Mouse (Mus musculus) G1E (cell line): ENCODE data around the gene Apoh. TPM values are rescaled to one million over a fixed set of nuclear protein-coding genes. Genes with fewer than 3 reads are reported as not detected.

Source experiments
- ATAC-seq: 2 replicates; pipeline ENCODE4 v1.8.0; 2016; ENCODE audit warnings: mild to moderate bottlenecking; ENCODE audit not compliant: insufficient number of reproducible peaks, poor library complexity, low FRiP score, severe bottlenecking; ENCODE audit errors: extremely low read depth
- DNase-seq: peaks from one replicate; pipeline ENCODE4 v3.0.0; 2012; ENCODE audit warnings: low spot score
- H3K27me3 ChIP-seq: 2 replicates; pipeline ENCODE4 v1.6.1; 2012; ENCODE audit warnings: mild to moderate bottlenecking, low read length, inconsistent platforms; ENCODE audit not compliant: insufficient read depth
- H3K36me3 ChIP-seq: replicated peaks from 2 replicates; pipeline ENCODE3; 2012; ENCODE audit warnings: mild to moderate bottlenecking, inconsistent platforms
- H3K4me1 ChIP-seq: 2 replicates; pipeline ENCODE4 v1.6.1; 2012; ENCODE audit warnings: low read depth, low read length, inconsistent platforms, mixed read lengths; ENCODE audit not compliant: insufficient read depth
- H3K4me3 ChIP-seq: 2 replicates; pipeline ENCODE4 v1.5.1; 2012; ENCODE audit warnings: low read depth, mild to moderate bottlenecking, inconsistent platforms, low read length, moderate library complexity, mixed read lengths
- H3K9me3 ChIP-seq: replicated peaks from 2 replicates; pipeline ENCODE4 v1.6.1; 2012; ENCODE audit warnings: inconsistent platforms
- CTCF ChIP-seq: IDR thresholded peaks from 2 replicates; pipeline ENCODE4 v1.5.1; 2012; ENCODE audit warnings: low read depth, low read length, inconsistent platforms, mixed read lengths
- GATA1 ChIP-seq: IDR thresholded peaks from 2 replicates; pipeline ENCODE4 v1.6.1; 2012; ENCODE audit warnings: borderline replicate concordance, low read length, inconsistent platforms, mixed read lengths
- GATA2 ChIP-seq: IDR thresholded peaks from 2 replicates; pipeline ENCODE4 v1.6.1; 2012; ENCODE audit warnings: low read depth, low read length, inconsistent platforms, borderline replicate concordance
- POLR2AphosphoS5 ChIP-seq: IDR thresholded peaks from 2 replicates; pipeline ENCODE4 v1.6.1; 2012; ENCODE audit warnings: low read depth, low read length, inconsistent platforms; ENCODE audit not compliant: insufficient replicate concordance
- TAL1 ChIP-seq: conservative IDR thresholded peaks from 2 replicates; pipeline ENCODE4 v1.6.1; 2012; ENCODE audit warnings: low read depth, low read length, inconsistent platforms, mixed read lengths
- polyA plus RNA-seq: library from polyadenylated mRNA; stranded (reverse); fragments of >175 nt; gene quantifications from 2 replicates; pipeline ENCODE4 v1.2.3, GENCODE M21; 2012
- total RNA-seq, 2 experiments: library from RNA; stranded (forward) in 1 of 2; stranded (reverse) in 1 of 2; fragments of 200-1000 nt in 1 of 2; fragments of >200 nt in 1 of 2; fragmentation: Nextera tagmentation in 1 of 2; gene quantifications; 2 replicates each; pipeline ENCODE4 v1.2.3; 2014 to 2017

Gene Apoh
- total and polyA plus RNA-seq, 3 experiments, result not detected

- Histone ChIP-seq H3K4me3 (no peak overlapping the region), H3K36me3 (no peaks in the 10 kb centered on the region), H3K4me1 (no peaks in the 10 kb centered on the region), H3K9me3 (peaks cover 38% of the 10 kb centered on the region), H3K27me3 (no peaks in the 10 kb centered on the region)
- no peak for ATAC-seq
- DNase-seq, result no peak
- TF ChIP-seq GATA1 (no peak), POLR2AphosphoS5 (no peak), CTCF (no peak), TAL1 (no peak), GATA2 (no peak)
Observed at GRCm38 (mm10) chr11:108300443-108300842, 42.7 kb upstream of the Apoh start.

GRCm38 (mm10) chr11:108301036-108301435, 42.1 kb upstream of the Apoh start:
- H3K36me3 ChIP-seq, result no peaks in the 10 kb centered on the region
- peaks cover 39% of the 10 kb centered on the region for H3K9me3 ChIP-seq
- ATAC-seq (no peak), DNase-seq (no peak)
- H3K27me3 ChIP-seq, result no peaks in the 10 kb centered on the region
- H3K4me3 ChIP-seq, result no peak overlapping the region
- TF ChIP-seq GATA2 (no peak), POLR2AphosphoS5 (no peak), CTCF (no peak)
- no peaks in the 10 kb centered on the region for H3K4me1 ChIP-seq

- ATAC-seq (no peak), DNase-seq (no peak)
- no peaks in the 10 kb centered on the region for H3K36me3 ChIP-seq
- H3K4me3 ChIP-seq, result no peak overlapping the region
- H3K27me3 ChIP-seq, result no peaks in the 10 kb centered on the region
- H3K9me3 ChIP-seq, result peaks cover 42% of the 10 kb centered on the region
- H3K4me1 ChIP-seq, result no peaks in the 10 kb centered on the region
- TF ChIP-seq CTCF (no peak), GATA1 (no peak), POLR2AphosphoS5 (no peak), GATA2 (no peak), TAL1 (no peak)
Observed at GRCm38 (mm10) chr11:108301796-108302490, 41.2 kb upstream of the Apoh start.

- no peak for DNase-seq
- Histone ChIP-seq H3K4me1 (no peaks in the 10 kb centered on the region), H3K36me3 (no peaks in the 10 kb centered on the region), H3K27me3 (no peaks in the 10 kb centered on the region), H3K4me3 (no peak overlapping the region), H3K9me3 (peaks cover 44% of the 10 kb centered on the region)
- no peak for ATAC-seq
- no peak for TF ChIP-seq GATA2
- no peak for TF ChIP-seq POLR2AphosphoS5
- TF ChIP-seq TAL1, result no peak
- TF ChIP-seq GATA1, result no peak
- no peak for TF ChIP-seq CTCF
Observed at GRCm38 (mm10) chr11:108303787-108304186, 39.4 kb upstream of the Apoh start.

- Histone ChIP-seq H3K4me3 (no peak overlapping the region), H3K9me3 (peaks cover 37% of the 10 kb centered on the region), H3K4me1 (no peaks in the 10 kb centered on the region), H3K27me3 (no peaks in the 10 kb centered on the region), H3K36me3 (no peaks in the 10 kb centered on the region)
- TF ChIP-seq CTCF (no peak), TAL1 (no peak), GATA2 (no peak), GATA1 (no peak), POLR2AphosphoS5 (no peak)
- DNase-seq (no peak), ATAC-seq (no peak)
Observed at GRCm38 (mm10) chr11:108307258-108307657, 35.9 kb upstream of the Apoh start.

- H3K9me3 ChIP-seq, result peaks cover 39% of the 10 kb centered on the region
- DNase-seq, result no peak
- no peaks in the 10 kb centered on the region for H3K27me3 ChIP-seq
- H3K4me3 ChIP-seq, result no peak overlapping the region
- ATAC-seq, result no peak
- H3K4me1 ChIP-seq, result no peaks in the 10 kb centered on the region
- no peaks in the 10 kb centered on the region for H3K36me3 ChIP-seq
- TF ChIP-seq TAL1 (no peak), CTCF (no peak), POLR2AphosphoS5 (no peak), GATA1 (no peak), GATA2 (no peak)
Observed at GRCm38 (mm10) chr11:108308253-108308652, 34.9 kb upstream of the Apoh start.
